Mouse (Mus musculus) heart, embryonic 10.5 days (tissue): Measurements from ENCODE around the gene Cphx2. TPM values are rescaled to one million over a fixed set of nuclear protein-coding genes. Genes with fewer than 3 reads are reported as not detected.
"Not testable (repeated sequence)": the region's sequence is repeated elsewhere in the genome, so short reads cannot be mapped to it uniquely, and the experiment has no call there.

Experiments used
- DNase-seq: peaks from one replicate; pipeline ENCODE4 v3.0.0-alpha.2; 2017; ENCODE audit warnings: low spot score
- H3K27ac ChIP-seq: fragments of 300-500 bp; sonication (generic); 2 replicates; pipeline ENCODE4 v1.5.1; 2016; ENCODE audit warnings: mild to moderate bottlenecking
- H3K27me3 ChIP-seq: fragments of 300-500 bp; sonication (generic); 2 replicates; pipeline ENCODE4 v1.6.1; 2016; ENCODE audit warnings: mild to moderate bottlenecking; ENCODE audit not compliant: poor library complexity, insufficient read depth, severe bottlenecking
- H3K36me3 ChIP-seq: fragments of 300-500 bp; sonication (generic); 2 replicates; pipeline ENCODE4 v1.6.1; 2016; ENCODE audit warnings: mild to moderate bottlenecking, moderate library complexity
- H3K4me1 ChIP-seq: fragments of 300-500 bp; sonication (generic); 2 replicates; pipeline ENCODE4 v1.6.1; 2016; ENCODE audit warnings: mild to moderate bottlenecking
- H3K4me3 ChIP-seq: fragments of 300-500 bp; sonication (generic); 2 replicates; pipeline ENCODE4 v1.5.1; 2016; ENCODE audit warnings: mild to moderate bottlenecking, moderate library complexity
- H3K9me3 ChIP-seq: fragments of 300-500 bp; sonication (generic); 2 replicates; pipeline ENCODE4 v1.6.1; 2016; ENCODE audit warnings: mild to moderate bottlenecking, moderate library complexity
- WGBS: fragments of 180-500 bp; shearing (Covaris S2); methylation state at CpG from one replicate; pipeline ENCODE4 v1.1.7; 2016; 5-methylcytosine and 5-hydroxymethylcytosine counted together
- polyA plus RNA-seq: library from polyadenylated mRNA; unstranded; fragments of >200 nt; fragmentation: Nextera tagmentation; extraction: Ambion mirVana; gene quantifications from 2 replicates; pipeline ENCODE4 v1.2.1, GENCODE M21; 2016

The Cphx2 gene
- polyA plus RNA-seq: not detected in 2 replicates

DNA sequence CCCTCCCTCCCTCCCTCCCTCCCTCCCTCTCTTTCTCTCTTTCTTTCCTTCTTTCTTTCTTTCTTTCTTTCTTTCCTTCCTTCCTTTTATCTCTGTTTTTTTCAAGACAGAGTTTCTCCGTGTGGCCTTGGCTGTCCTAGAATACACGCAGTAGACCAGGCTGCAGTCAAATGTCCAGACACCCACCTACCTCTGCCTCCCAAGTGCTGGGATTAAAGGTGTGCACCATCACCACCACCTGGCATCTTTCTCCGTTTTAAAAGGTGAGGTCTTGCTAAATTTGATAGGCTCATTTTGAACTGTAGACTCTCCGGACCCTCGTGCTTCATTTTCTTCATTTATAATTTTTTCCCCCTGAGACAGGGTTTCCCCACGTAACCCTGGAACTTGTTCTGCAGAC, at the start of gene Cphx2:
TSS of gene Cphx2 (plus strand) at position 301 of the 400 bp plus-strand sequence.
- not testable (repeated sequence) for H3K36me3 ChIP-seq, DNase-seq, H3K4me3 ChIP-seq, H3K4me1 ChIP-seq, H3K9me3 ChIP-seq, H3K27me3 ChIP-seq, H3K27ac ChIP-seq
- no CpG with 5 or more reads among the region's 6 CpGs for WGBS

DNA sequence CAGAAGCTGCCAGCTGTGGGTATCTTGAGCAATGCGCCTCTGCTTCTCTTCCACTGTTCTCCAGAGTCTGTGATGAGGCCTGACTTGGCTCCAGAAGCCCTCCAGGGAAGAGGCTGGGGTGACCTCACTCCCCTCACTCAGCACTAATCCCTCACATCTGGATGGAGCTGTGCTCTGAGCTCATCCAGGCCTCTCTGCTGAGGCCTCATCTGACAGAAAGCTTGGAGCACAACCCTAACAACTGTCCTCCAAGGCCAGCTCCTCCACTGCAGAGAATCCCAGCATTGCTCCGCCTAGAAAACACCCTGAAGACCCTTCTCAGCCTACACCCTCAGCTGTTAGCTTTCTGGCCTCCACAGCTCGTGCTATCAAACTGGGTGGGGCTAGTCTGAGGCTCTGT, 47.0 kb upstream of the Cphx2 start:
- H3K27ac ChIP-seq, H3K4me1 ChIP-seq, H3K27me3 ChIP-seq, H3K4me3 ChIP-seq, H3K9me3 ChIP-seq, H3K36me3 ChIP-seq, DNase-seq: not testable (repeated sequence)
- no CpG with 5 or more reads among the region's 3 CpGs for WGBS

DNA sequence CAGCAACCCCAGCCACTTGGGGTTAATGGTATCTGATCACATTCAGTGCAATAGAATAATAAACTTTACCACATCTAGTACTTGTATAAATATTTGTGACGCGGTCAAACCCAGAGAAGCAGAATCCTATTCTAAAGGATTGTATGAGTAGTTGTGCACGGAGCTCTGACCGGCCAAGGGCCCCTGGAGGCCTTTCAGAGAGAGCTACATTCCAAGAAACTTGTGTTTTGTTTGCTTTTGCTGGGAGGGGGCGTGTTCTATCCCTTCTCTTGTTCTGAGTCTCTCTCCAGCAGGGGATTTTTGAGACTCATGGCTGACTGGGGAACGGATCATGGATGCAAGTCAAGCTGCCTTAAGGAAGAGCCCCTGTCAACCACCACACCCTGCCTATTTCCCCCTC, 45.9 kb upstream of the Cphx2 start:
- not testable (repeated sequence) for H3K4me3 ChIP-seq, H3K27me3 ChIP-seq, H3K27ac ChIP-seq, H3K36me3 ChIP-seq, H3K4me1 ChIP-seq, DNase-seq, H3K9me3 ChIP-seq
- no CpG with 5 or more reads among the region's 6 CpGs for WGBS

DNA sequence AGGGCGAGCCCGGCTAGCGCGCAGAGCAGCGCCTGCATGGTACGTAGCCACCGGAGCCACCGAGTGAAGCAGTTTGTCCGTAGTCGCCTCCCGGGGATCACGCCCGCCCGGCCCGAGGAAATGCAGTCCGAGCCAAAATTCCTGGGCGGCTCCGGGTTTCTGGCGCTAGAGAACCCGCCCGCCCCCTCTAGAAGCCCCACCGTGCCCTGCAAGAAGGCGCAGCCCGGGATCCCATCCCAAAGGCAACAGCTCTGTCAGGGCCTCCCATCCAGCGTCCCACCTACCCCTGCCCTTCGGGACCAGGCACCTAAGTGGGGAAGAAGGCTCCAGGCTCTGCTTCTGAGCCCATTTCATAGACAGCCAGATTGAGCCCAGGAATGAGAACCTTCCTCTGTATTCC, 38.7 kb upstream of the Cphx2 start, which contains the start of gene Gm9780:
TSS of gene Gm9780 (minus strand) at position 101 of the 400 bp plus-strand sequence.
- H3K4me3 ChIP-seq, H3K4me1 ChIP-seq, H3K36me3 ChIP-seq, H3K27ac ChIP-seq, H3K27me3 ChIP-seq, H3K9me3 ChIP-seq, DNase-seq: not testable (repeated sequence)
- no CpG with 5 or more reads among the region's 26 CpGs for WGBS

DNA sequence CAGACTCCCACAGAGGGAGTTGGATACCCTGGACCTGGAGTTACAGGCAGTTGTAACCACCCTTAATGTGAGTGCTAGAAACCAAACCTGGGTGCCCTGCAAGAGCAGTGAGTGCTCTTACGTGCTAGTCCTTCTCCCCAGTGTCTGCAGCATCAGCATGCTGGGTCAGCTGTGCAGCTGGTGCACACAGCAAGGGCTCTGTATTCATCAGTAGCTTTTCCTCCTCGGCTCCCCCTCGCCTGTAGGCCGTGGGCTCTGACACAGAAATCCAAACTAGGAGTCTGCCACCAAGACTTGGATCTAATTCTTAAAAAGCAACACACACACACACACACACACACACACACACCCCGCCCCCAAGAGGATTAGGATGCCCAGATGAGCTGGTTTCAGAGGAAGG, 36.3 kb upstream of the Cphx2 start:
- DNase-seq, H3K36me3 ChIP-seq, H3K4me3 ChIP-seq, H3K9me3 ChIP-seq, H3K27me3 ChIP-seq, H3K27ac ChIP-seq, H3K4me1 ChIP-seq: not testable (repeated sequence)
- no CpG with 5 or more reads among the region's 5 CpGs for WGBS

DNA sequence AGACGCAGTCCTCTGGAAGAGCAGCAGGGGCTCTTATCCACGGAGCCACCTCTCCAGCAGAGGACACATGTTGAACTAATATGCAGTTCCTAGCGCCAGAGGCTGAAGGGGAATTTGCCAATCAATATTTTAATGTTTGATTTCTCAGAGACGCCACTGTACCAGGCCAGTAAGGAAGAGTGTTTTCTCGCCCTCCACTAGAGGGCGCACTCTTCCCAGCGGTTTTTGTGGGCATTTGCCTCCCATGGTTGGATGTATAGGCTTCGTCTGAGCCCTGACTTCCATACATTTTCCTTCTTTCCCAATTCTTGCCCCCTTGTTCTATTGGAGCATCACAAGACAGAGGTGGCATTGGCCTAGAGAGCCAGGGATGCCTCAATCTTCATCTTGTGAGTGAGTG, 34.3 kb upstream of the Cphx2 start:
- not testable (repeated sequence) for H3K27me3 ChIP-seq, H3K9me3 ChIP-seq, DNase-seq, H3K4me3 ChIP-seq, H3K4me1 ChIP-seq, H3K36me3 ChIP-seq, H3K27ac ChIP-seq
- WGBS: no CpG with 5 or more reads among the region's 8 CpGs

DNA sequence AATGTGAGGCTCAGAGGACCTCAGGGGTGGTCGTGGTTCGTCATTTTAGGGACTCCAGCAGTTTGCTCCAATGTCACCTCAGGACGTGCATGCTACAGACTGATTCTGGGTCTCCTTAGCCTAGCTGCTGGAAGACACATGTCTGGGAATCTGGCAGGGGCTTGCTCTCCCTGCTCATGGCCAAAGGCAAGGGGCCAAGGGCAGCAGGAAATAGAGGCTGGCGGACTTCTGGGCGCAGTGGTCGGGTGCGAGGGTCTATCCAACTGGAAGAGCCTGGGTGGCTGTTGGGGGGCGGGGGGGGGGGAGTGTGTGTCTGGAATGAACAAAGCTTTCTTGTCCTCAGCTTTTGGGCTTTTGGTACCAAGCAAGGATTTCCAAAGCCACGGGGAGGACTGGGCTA, 32.5 kb upstream of the Cphx2 start:
- H3K4me1 ChIP-seq, H3K27ac ChIP-seq, H3K36me3 ChIP-seq, H3K4me3 ChIP-seq, H3K9me3 ChIP-seq, H3K27me3 ChIP-seq, DNase-seq: not testable (repeated sequence)
- no CpG with 5 or more reads among the region's 9 CpGs for WGBS

DNA sequence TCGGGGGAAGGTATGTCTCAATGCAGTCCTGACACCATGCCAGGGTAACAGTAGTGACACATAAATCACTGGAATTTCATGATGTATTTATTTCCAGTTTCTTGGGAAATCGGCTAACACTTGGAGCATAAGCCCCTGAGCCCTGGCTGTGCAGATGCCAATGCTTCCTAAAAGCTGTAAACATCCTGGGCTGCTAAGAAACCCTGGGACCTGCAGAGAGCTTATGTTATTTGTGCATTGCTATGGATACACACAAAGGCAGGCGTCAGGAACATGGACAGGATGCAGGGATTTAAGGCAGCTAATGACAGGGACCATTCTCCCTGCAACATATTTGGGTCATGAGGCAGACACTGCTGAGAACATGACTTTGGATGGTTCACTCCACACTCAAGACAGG, 23.1 kb upstream of the Cphx2 start:
- WGBS: no CpG with 5 or more reads among the region's 3 CpGs
- H3K27me3 ChIP-seq, H3K36me3 ChIP-seq, H3K4me1 ChIP-seq, H3K4me3 ChIP-seq, H3K27ac ChIP-seq, DNase-seq, H3K9me3 ChIP-seq: not testable (repeated sequence)

DNA sequence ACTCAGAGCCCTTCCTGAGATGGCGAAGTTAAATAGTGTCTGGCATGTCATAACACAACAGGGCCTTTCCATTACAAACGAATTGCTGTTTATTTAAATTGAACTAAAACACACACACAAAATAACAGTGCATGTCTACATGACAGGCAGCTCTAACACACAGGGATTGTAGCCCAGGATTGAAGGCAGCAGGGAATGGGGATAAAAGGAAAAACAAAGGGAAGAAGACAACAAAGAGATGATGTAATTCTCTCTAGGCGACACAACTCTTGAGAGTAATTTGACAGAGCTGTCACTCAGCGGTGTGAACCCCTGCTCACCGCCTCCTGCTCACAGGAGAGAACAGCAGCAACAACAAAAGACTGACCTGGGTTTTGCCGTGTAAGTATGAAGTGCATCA, 22.0 kb upstream of the Cphx2 start:
- no CpG with 5 or more reads among the region's 6 CpGs for WGBS
- not testable (repeated sequence) for DNase-seq

DNA sequence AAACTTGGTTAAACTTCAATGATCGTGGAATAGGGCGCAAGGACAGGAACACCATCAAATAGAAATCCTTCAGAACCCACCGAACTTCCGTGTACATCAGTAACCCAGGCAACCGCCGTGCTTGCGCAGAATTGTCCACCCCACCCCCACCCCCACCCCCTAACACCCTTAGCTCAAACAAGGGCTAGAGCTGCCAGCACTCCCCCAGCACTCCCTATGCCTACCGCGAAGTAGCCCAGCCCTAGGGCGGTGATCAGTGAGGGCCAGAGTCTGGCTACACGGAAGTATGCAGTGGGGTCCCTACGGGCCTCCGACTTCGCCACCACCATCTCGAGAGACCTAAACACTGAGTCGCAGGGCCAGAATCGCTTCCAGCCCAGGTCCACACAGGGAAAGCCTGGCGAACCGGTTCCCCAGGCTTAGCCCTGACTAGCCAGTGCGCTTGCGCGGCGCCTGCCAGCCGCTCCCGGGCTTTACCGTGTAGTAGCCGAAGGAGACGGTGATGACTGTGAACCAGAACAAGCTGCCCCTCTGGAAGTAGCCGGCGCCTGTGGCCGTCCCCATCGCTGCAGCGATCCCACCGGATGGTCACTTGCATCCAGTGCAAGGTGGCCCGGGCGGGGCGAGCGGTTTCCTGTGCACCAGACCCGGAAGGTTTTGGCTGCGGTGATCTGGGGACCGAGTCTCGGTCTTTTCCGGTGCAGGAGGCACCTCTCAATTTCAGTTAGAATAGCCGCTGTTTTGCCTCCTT, 14.6 kb upstream of the Cphx2 start:
- H3K27me3 ChIP-seq, H3K27ac ChIP-seq, H3K4me3 ChIP-seq, H3K36me3 ChIP-seq, H3K9me3 ChIP-seq, DNase-seq, H3K4me1 ChIP-seq: not testable (repeated sequence)
- WGBS: no CpG with 5 or more reads among the region's 44 CpGs

More for the DNA sequence above, 22.0 kb upstream of the Cphx2 start:
- H3K4me1 ChIP-seq, H3K9me3 ChIP-seq, H3K4me3 ChIP-seq, H3K36me3 ChIP-seq, H3K27me3 ChIP-seq, H3K27ac ChIP-seq: not testable (repeated sequence)

DNA sequence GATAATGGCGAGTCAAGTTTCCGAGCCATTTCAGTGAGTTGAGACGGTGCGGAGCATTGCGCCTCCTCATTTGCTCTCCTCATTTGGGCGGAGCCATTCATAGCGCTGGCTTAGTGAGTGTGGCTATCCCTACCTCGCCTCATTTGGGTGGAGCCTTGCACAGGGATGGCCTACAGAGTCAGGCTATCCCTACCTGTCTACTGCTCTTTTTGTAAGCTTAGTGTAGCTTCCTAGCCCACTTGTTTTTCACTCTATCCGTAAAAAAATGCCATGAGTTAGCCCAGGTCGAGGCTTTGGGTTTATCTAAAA, 14.0 kb upstream of the Cphx2 start, which contains the start of gene Tmem254c:
TSS of gene Tmem254c (minus strand) at position 31 of the 309 bp plus-strand sequence.
- not testable (repeated sequence) for DNase-seq, H3K4me1 ChIP-seq, H3K27me3 ChIP-seq, H3K36me3 ChIP-seq, H3K9me3 ChIP-seq, H3K27ac ChIP-seq, H3K4me3 ChIP-seq
- WGBS: no CpG with 5 or more reads among the region's 10 CpGs

DNA sequence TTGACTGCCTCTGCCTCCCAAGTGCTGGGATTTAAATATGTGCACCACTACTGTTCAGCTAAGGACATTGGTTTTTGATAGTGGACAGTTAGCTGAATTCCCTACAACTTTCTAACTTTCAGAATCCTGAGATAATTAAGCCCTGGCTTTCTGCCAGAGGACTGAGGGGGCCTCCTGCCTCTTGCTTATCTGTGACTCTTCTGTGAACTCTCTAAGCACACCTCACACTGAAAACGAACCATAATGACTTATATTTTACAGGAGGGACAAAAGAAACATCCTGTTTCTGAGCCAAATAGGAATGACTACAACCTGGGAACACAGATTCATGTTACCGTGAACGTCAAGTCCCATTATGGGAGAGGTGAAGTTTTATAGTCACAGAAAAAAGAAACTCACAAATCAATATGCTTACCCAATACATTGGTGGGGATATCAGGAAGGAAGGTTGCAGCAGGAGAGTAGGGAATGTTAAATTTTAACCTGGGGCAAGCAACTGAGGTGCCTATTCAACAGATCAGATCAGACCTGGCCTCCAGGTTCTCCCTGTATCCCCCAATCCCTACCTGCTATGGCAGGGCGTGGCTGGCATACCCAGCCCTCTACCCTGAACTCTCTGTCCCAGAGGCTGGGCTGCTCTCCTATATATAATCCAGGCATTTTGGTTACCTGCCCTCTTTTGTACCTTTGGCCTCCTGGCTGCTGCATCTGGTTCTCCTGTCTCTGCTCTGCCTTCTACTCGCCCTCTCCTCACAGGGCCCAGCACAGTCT, 4.5 kb upstream of the Cphx2 start:
- not testable (repeated sequence) for H3K4me3 ChIP-seq, H3K4me1 ChIP-seq, H3K36me3 ChIP-seq, H3K27ac ChIP-seq, H3K9me3 ChIP-seq, H3K27me3 ChIP-seq, DNase-seq
- WGBS: no CpG with 5 or more reads among the region's 5 CpGs

DNA sequence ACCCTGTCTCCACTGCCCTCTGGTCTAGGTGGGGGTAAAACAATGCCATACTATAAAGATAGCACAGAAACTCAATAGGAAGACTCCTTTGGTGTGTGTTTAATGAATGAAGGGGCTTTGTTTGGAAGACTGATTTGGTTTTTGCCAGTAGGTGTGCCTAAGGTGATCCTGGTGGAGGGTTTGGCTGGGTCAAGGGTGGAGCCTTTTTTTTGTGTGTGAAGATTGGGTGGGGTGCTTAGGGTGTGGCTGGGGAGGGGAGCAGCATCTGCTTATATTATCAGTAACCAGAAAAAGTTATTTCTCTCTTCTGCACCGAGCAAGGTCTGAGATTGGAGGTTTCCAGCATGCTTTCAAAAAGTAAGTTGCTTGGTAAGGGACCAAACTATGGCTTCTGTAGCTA, 681 bp downstream of the Cphx2 start, which contains the start of gene Cphx3:
TSS of gene Cphx3 (plus strand) at position 301 of the 400 bp plus-strand sequence.
- not testable (repeated sequence) for DNase-seq, H3K27ac ChIP-seq, H3K9me3 ChIP-seq, H3K27me3 ChIP-seq, H3K36me3 ChIP-seq, H3K4me3 ChIP-seq, H3K4me1 ChIP-seq
- no CpG with 5 or more reads among the region's 1 CpGs for WGBS
